Mouse (Mus musculus): ENCODE measurements around the gene Bag1.

DNA sequence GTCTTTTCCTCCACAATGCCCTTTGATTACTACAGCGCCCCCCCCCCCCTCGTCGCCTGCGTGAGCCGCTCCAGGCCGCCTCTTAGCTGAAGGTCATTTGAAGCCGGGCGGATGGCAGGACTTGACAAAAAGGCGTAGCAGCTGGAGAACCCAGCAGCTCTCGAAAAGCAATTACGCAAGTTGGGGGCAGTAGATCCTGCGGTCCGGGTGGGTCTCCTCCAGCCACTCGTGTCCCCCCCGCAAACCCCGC, 22.4 kb upstream of the Bag1 start:
- TF ChIP-seq POLR2A (IDR thresholded peaks at IDR 0.05; ENCODE audit: insufficient read depth, low read depth, low read length) = no peak
- TF ChIP-seq CTCF (IDR thresholded peaks at IDR 0.05) = no peak
- no peak for TF ChIP-seq EP300 (IDR thresholded peaks at IDR 0.05; ENCODE audit: insufficient read depth, low read depth, low read length)
